In the genomic region with DNA sequence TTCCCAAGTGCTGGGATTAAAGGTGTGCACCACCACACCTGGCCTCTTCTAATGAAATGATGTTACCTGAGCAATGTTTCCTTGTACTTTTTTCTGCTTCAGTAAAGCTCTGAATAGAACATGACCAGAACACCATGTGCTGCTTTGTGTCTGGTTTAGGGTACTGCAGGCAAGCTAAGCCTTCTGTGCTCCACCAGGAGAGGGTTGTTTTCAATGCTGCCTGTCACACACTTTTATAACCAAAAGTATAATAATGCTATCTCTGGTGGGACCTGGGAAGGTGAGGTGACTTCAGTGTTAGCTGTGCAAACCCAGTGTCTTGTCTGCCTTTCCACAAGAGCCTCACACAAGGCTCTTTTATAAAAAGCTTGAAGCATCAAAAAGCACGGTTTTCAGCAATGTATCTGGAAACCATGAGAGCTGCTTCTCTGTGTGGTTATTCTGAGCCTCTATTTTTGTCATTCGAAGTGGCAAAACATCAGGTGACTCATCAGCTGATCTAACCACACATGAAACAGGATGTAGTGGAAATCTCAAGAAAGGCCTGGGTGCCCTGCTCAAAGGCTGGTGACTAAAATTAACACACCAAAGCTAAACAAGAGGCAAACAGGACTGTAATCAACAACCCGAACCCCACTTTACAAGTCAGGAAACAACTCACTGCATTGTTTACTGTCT, we compare ENCODE assay signal across 9 mouse cellular contexts. TPM values are rescaled to one million over a fixed set of nuclear protein-coding genes. Genes with fewer than 3 reads are reported as not detected.
DNase-seq lines count a peak whose midpoint lies in the region; ATAC-seq lines count a peak whose summit lies in the region.
"Had no signal": no experiment of that assay in that cellular context is flagged by ENCODE, and none has a peak within 500 bp of the region (broad histone marks: within the 10 kb centered on the region; RNA-seq: fewer than 3 reads in every experiment).

No protein-coding gene starts in this region.

- H3K4me3 ChIP-seq in heart, embryonic 13.5 days, result no peak overlapping the region
- no peak overlapping the region for H3K4me3 ChIP-seq in forebrain, embryonic 10.5 days
- H3K4me3 ChIP-seq in forebrain, embryonic 12.5 days (replicated peaks), result no peak overlapping the region
- H3K4me3 ChIP-seq: embryonic facial prominence, embryonic 12.5 days had no signal

- H3K36me3 ChIP-seq in heart, embryonic 13.5 days, result peaks cover 75% of the 10 kb centered on the region
- H3K36me3 ChIP-seq in forebrain, embryonic 10.5 days (replicated peaks), result peaks cover 80% of the 10 kb centered on the region
- H3K36me3 ChIP-seq in forebrain, embryonic 12.5 days (replicated peaks), result peaks cover 29% of the 10 kb centered on the region

- H3K4me2 ChIP-seq in heart, embryonic 13.5 days, result no peak overlapping the region
- H3K4me2 ChIP-seq in forebrain, embryonic 12.5 days, result no peak overlapping the region
- H3K4me2 ChIP-seq: embryonic facial prominence, embryonic 12.5 days had no signal

- peaks cover 28% of the 10 kb centered on the region for H3K4me1 ChIP-seq in heart, embryonic 13.5 days
- peaks cover 30% of the 10 kb centered on the region for H3K4me1 ChIP-seq in forebrain, embryonic 10.5 days
- H3K4me1 ChIP-seq in forebrain, embryonic 12.5 days, result peaks cover 15% of the 10 kb centered on the region

- H3K27ac ChIP-seq in heart, embryonic 13.5 days (replicated peaks), result peak overlapping the region; percentile 77
- no peak overlapping the region for H3K27ac ChIP-seq in forebrain, embryonic 10.5 days
- no peak overlapping the region for H3K27ac ChIP-seq in forebrain, embryonic 12.5 days

- H3K9me3 ChIP-seq in heart, embryonic 13.5 days, result no peaks in the 10 kb centered on the region
- no peaks in the 10 kb centered on the region for H3K9me3 ChIP-seq in forebrain, embryonic 10.5 days
- no peaks in the 10 kb centered on the region for H3K9me3 ChIP-seq in forebrain, embryonic 12.5 days
- H3K9me3 ChIP-seq: embryonic facial prominence, embryonic 12.5 days had no signal

- 40% methylated on average over 3 of the region's 3 CpGs for WGBS in heart, embryonic 13.5 days
- 74% methylated on average over 3 of the region's 3 CpGs for WGBS in forebrain, embryonic 10.5 days
- 68% methylated on average over 3 of the region's 3 CpGs for WGBS in forebrain, embryonic 12.5 days

- H3K27me3 ChIP-seq in heart, embryonic 13.5 days (replicated peaks), result no peaks in the 10 kb centered on the region
- H3K27me3 ChIP-seq in forebrain, embryonic 10.5 days (ENCODE audit: poor library complexity, severe bottlenecking), result no peaks in the 10 kb centered on the region
- H3K27me3 ChIP-seq in forebrain, embryonic 12.5 days, result no peaks in the 10 kb centered on the region
- H3K27me3 ChIP-seq: embryonic facial prominence, embryonic 12.5 days had no signal

- no peak for ATAC-seq in heart, embryonic 13.5 days (ENCODE audit: extremely low read depth, insufficient number of reproducible peaks, low FRiP score, low TSS enrichment)
- ATAC-seq in neutrophil, adult 5-6 weeks (ENCODE audit: extremely low read depth, insufficient number of reproducible peaks, low FRiP score, poor library complexity, severe bottlenecking), result peak; percentile 80
- no peak for ATAC-seq in forebrain, embryonic 12.5 days (ENCODE audit: low FRiP score)

- DNase-seq in layer of hippocampus, adult 9-11 months, result peak; percentile 88
- DNase-seq in layer of hippocampus, postnatal 10 days (ENCODE audit: low spot score in 2 of 2), result no peak
- peak; percentile 50 for DNase-seq in Muller cell, postnatal 12 days (ENCODE audit: inconsistent ontology term)
- no peak for DNase-seq in forebrain, embryonic 10.5 days (ENCODE audit: extremely low spot score, low spot score)
- DNase-seq in kidney, postnatal 10 days, result no peak

- H3K9ac ChIP-seq in heart, embryonic 13.5 days, result 0 out of 2 replicates have a peak overlapping the region, but pooled peaks have one; percentile 24
- no peak overlapping the region for H3K9ac ChIP-seq in forebrain, embryonic 12.5 days
- H3K9ac ChIP-seq: embryonic facial prominence, embryonic 12.5 days had no signal

RNA-seq across cellular contexts. Expression of a gene that starts 33.9 kb away (rescaled TPM):
- 10 to 100 TPM; 24.7 to 28.7 TPM for total RNA-seq in layer of hippocampus, postnatal 10 days (2021)
- 26.0 and 26.1 TPM in 2 replicates for polyA plus RNA-seq in heart, embryonic 13.5 days (2015; fragmentation: Nextera tagmentation; extraction: Ambion mirVana)
- 78.6 and 82.3 TPM in 2 replicates for total RNA-seq in neutrophil, adult 5-6 weeks (2017)
- 33.5 and 33.6 TPM in 2 replicates for polyA plus RNA-seq in forebrain, embryonic 10.5 days (2016; fragmentation: Nextera tagmentation; extraction: Ambion mirVana)
- polyA plus RNA-seq in forebrain, embryonic 12.5 days (2016; fragmentation: Nextera tagmentation; extraction: Ambion mirVana), result 32.5 and 32.7 TPM in 2 replicates

Comparison
In these comparisons a context has a peak if more than half of its experiments do, and no peak if none do; other contexts are left out.
1. DNase-seq: peak in layer of hippocampus, adult 9-11 months (single experiment) and Muller cell, postnatal 12 days (single experiment); none in layer of hippocampus, postnatal 10 days (0 of 2), forebrain, embryonic 10.5 days (single experiment) and kidney, postnatal 10 days (single experiment).